Mouse (Mus musculus): Measurements from ENCODE around the gene Ap2m1.

Ap2m1 gene

GRCm38 (mm10) chr16:20530941-20531340, 4.3 kb upstream of the Ap2m1 start:
- DNase-seq = no peak

DNA sequence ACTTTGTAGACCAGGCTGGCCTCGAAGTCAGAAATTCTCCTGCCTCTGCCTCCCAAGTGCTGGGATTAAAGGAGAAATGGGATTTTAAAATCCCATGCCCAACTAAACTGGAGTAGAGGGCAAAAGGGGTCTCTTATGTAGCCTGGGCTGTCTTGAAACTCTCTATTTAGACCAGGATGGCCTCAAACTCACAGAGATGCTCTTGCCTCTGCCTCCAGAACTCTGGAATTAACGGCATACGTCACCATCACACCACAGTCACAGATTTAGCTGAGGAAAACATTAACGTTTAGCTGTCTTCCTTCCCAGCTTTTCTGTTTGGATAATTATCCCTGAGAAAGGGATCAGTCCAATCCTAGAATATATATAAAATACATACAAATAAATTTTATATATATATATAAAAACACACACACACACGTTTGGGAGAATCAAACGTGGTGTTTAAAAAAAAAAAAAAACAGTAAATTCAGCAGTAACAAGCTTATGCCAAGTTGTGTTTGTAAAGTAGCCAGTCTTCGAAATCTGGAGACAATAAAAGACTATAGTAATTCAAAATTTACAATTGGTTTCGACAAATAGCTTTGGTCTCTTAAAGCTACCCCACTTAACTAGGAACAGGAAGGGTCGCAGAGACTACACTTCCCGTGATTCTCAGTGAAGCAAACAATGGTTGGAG, 522 bp upstream of the Ap2m1 start:
- DNase-seq = no peak

GRCm38 (mm10) chr16:20536081-20536665, 895 bp downstream of the Ap2m1 start:
- DNase-seq = no peak

- DNase-seq = peak; percentile 10
These were observed 1.8 kb downstream of the Ap2m1 start for GRCm38 (mm10) chr16:20537071-20537471.

- no peak for DNase-seq
These were observed 2.5 kb downstream of the Ap2m1 start for GRCm38 (mm10) chr16:20537601-20538320.

DNA sequence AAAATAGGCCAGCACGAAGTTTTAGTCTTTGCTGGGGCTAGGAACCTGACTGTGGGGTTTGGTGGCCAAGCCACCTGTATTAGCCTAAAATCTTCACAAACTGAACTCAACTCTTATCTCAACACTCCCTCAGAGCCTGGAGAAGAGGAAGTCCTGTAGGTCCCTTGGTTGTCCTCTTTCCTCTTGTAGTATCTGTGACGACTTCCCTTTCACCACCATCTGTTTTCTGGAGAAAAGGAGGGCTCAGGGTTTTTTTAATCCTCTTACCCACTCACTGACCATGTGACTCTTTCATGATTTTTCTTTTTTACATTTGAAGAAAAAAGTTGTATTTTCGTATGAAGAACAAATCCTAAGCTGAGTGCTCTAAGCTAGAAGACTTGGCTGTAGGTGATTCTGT, 4.4 kb downstream of the Ap2m1 start:
- DNase-seq = no peak

DNA sequence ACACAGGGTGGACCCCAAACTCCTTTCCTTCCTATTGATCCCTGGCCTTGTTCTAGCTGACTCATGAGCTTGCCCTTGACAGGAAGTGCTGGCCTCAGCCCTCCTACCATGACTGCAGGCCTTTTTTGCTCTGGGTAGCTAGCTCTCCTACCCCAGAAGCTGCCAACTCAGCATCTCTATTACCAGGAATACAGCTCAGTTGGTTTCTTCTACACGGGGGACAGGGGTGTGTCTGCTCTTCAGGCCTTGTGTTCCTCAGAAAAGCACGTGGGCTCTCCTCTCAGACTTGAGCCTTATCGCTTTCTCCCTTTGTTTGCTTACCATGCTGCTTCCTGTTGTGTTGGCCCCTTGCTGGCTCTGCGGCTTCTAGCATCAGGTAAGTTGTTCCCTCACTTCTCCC, 5.2 kb downstream of the Ap2m1 start:
- no peak for DNase-seq

- DNase-seq = no peak
These were observed 10.4 kb downstream of the Ap2m1 start for GRCm38 (mm10) chr16:20545696-20546095.

GRCm38 (mm10) chr16:20547423-20547822, 12.1 kb downstream of the Ap2m1 start:
- peak; percentile 28 for DNase-seq

- peak; percentile 99 for DNase-seq
These were observed 13.0 kb downstream of the Ap2m1 start, which contains the start of gene Abcf3 for GRCm38 (mm10) chr16:20548096-20548948. Gene Abcf3, plus strand, starts transcription at chr16:20548577.

DNA sequence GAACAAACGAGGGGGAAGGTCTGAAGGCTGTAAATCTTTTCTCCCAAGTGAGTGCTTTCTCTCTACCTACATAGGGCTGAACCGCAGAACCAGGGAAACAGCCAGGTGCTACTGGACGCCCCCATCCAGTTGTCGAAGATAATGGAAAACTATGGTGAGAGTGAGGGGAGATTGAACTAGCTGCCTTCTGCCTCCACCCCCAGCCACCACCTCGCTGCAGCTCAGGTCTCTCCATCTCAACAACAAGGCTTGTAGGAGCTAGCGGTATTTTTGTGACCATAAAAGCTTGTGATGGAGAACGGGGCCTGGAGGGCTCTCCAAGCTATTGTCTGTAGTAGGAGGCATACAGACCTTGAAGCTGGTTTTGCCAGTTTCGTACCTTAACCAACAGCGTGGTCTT, 13.9 kb downstream of the Ap2m1 start:
- DNase-seq = no peak

DNA sequence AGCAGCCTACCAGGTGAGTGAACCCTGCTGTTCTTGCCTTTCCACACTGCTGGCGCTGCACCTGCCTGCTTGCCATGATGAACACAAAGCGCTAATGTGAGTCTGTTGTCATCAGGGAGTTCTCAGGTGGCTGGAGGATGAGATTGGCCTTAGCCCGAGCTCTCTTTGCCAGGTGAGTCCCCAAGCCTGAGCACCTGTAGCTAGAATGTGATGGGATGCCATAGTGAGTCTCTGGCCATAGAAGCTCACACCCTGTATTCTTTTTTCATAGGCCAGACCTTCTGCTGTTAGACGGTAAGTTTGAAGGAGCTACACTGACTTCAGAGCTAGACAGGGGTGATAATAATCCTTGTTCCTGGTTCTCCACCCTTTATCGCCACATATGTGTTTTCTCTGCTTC, 16.4 kb downstream of the Ap2m1 start:
- DNase-seq = no peak

DNA sequence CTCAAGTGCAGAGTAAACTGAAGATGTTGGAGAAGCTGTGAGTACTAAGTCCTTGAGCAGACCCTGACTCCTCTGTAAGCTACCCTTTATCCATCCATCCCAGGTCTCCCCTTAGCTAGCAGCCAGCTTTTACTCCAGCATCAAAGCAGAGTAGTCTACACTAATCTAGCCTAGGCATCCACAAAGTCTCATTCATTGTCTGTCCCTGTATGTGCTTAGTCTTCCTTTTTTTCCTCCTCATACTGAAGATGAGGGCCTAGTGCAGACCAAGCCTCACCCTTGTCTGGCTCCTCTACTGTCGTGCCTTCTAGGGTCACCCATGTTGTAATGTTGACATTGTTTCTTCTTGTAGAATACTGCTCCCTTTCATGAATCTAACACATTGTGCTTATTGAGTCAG, 17.3 kb downstream of the Ap2m1 start:
- DNase-seq = no peak

GRCm38 (mm10) chr16:20555000-20555399, 19.7 kb downstream of the Ap2m1 start:
- DNase-seq = no peak

DNA sequence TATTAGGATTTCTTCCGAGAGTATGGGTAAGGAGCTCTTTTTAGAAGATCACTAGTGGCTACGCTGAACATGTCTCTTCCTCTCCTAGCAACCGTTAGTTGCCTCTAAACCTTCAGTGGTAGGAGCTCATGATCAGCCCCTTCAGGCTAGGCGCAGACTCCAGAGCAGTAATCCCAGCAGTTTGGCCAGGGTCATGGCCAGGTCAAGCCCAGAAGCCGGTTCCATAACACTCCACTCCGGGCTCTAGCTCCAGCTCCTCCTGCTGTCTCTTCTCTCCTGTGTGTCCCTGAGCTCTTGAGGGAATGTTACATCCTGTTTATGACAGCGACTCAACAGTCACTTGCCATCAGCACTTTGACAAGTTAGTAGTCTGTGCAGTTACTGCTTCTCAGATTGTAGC, 22.1 kb downstream of the Ap2m1 start:
- no peak for DNase-seq

DNA sequence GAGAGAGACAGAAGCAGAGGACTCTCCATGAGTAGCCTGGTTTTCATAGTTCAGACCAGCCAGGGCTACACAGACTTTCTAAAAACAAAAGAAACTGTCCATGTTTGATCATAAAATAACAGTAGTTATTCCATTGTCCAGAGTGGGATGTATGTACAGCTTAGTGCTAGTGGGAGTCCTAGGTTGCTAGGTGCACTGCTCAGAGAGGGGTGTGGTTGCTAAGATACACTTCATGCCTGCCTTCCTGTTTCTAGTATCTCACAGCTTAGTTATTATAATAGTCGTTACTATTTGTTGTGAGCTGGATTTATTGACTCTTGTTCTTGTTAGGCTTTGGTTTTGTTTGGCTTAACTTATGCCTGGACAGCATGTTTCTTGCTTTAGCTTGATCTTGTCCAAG, 29.8 kb downstream of the Ap2m1 start:
- DNase-seq = no peak

DNA sequence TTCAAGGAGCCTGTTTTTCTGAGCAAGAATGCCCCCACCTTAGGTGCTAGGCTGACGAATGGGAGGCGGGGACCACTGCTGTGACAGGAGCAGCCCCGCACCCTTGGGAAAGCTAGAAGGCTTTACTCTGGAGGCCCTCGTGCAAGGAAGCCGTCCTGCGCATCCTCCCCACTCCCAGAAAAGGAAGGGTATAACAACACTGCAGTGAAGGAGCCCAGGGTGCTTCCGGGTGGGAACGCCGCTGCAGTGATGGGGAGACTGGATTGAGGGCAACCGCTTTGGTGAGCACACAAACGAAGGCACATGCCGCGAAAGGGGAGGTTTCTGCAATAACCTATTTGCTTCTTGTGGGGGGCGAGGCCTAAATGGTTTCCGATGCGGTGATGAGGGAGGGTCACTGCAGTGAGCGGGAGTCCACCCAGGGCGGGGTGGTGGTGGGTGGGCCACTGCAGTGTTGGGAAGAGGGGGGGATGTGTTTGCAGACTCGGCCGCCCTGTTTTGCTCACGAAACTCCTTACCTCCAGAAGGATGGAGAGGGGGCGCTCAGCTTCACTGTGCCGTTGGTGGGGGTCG, 54.2 kb downstream of the Ap2m1 start, which contains the start of gene Vwa5b2:
Vwa5b2 (plus strand) TSS at position 106 of the 573 bp plus-strand sequence.
- DNase-seq = no peak

- no peak for DNase-seq
These were observed 54.8 kb downstream of the Ap2m1 start for GRCm38 (mm10) chr16:20589939-20590679.

GRCm38 (mm10) chr16:20590680-20591038, 55.4 kb downstream of the Ap2m1 start:
- no peak for DNase-seq

- no peak for DNase-seq
These were observed 55.9 kb downstream of the Ap2m1 start for GRCm38 (mm10) chr16:20591076-20591705.
